Mouse (Mus musculus) lung, adult 2 months (tissue): ENCODE results near the gene Dst.

Experiments used
- CTCF ChIP-seq: fragments of 200-500 bp; IDR thresholded peaks from 2 replicates; pipeline ENCODE4 v1.5.1; 2011; ENCODE audit warnings: mild to moderate bottlenecking, low read length, control low read depth; ENCODE audit not compliant: insufficient read depth
- POLR2A ChIP-seq: fragments of 200-500 bp; IDR thresholded peaks from 2 replicates; pipeline ENCODE4 v1.6.1; 2011; ENCODE audit warnings: low read depth, mild to moderate bottlenecking, control low read depth, low read length, borderline replicate concordance; ENCODE audit errors: extremely low read depth

GRCm38 (mm10) chr1:33943943-33944342 lies 35.9 kb downstream of the Dst start:
- TF ChIP-seq CTCF = 0 out of 2 replicates have a peak, but pooled peaks have one; percentile 6
- no peak for TF ChIP-seq POLR2A
